Mouse (Mus musculus) retina, postnatal 1 day (tissue): ENCODE measurements around the gene Fbxo45.
A peak's percentile ranks its signal among the peaks of the same experiment; 100 is the strongest.

Experiments
- DNase-seq: peaks from one replicate; pipeline ENCODE4 v3.0.0-alpha.2; 2012

Fbxo45 gene

GRCm38 (mm10) chr16:32201004-32201325 lies 46.0 kb downstream of the Fbxo45 start:
- DNase-seq = no peak

GRCm38 (mm10) chr16:32200256-32201003 lies 46.5 kb downstream of the Fbxo45 start:
- DNase-seq = peak; percentile 92

GRCm38 (mm10) chr16:32190011-32190441 lies 56.9 kb downstream of the Fbxo45 start:
- DNase-seq = no peak

- DNase-seq = peak; percentile 68
Observed at GRCm38 (mm10) chr16:32189109-32189508, 57.8 kb downstream of the Fbxo45 start.

- no peak for DNase-seq
Observed at GRCm38 (mm10) chr16:32186056-32186455, 60.9 kb downstream of the Fbxo45 start.
